Mouse (Mus musculus): ENCODE measurements at regions not wholly inside any gene's neighbourhood (a gene's known extent, or its start where the extent isn't known, plus 50 kb on each side); places are given as distances from the start of the nearest gene placed in this dataset.
A peak's percentile ranks its signal among the peaks of the same experiment; 100 is the strongest.

- no peak for DNase-seq (ENCODE audit: low read depth, low spot score)
These were observed 370.6 kb upstream of the Cited2 start for GRCm38 (mm10) chr10:17352202-17352994.

GRCm38 (mm10) chr10:17355476-17355875 is 367.5 kb upstream of the Cited2 start:
- DNase-seq (ENCODE audit: low read depth, low spot score): no peak

GRCm38 (mm10) chr10:17356041-17356440 is 367.0 kb upstream of the Cited2 start:
- DNase-seq (ENCODE audit: low read depth, low spot score): no peak

- no peak for DNase-seq (ENCODE audit: low read depth, low spot score)
These were observed 360.4 kb upstream of the Cited2 start for GRCm38 (mm10) chr10:17362643-17363042.

- DNase-seq (ENCODE audit: low read depth, low spot score): no peak
These were observed 356.8 kb upstream of the Cited2 start for GRCm38 (mm10) chr10:17366042-17366740.

- DNase-seq (ENCODE audit: low read depth, low spot score): peak; percentile 60
These were observed 356.0 kb upstream of the Cited2 start for GRCm38 (mm10) chr10:17367026-17367425.

GRCm38 (mm10) chr10:17367430-17367829 is 355.6 kb upstream of the Cited2 start:
- no peak for DNase-seq (ENCODE audit: low read depth, low spot score)

GRCm38 (mm10) chr10:17368636-17369035 is 354.4 kb upstream of the Cited2 start:
- DNase-seq (ENCODE audit: low read depth, low spot score): no peak

GRCm38 (mm10) chr10:17372905-17373304 is 350.1 kb upstream of the Cited2 start:
- no peak for DNase-seq (ENCODE audit: low read depth, low spot score)

GRCm38 (mm10) chr10:17374047-17374446 is 349.0 kb upstream of the Cited2 start:
- DNase-seq (ENCODE audit: low read depth, low spot score): no peak

- no peak for DNase-seq (ENCODE audit: low read depth, low spot score)
These were observed 340.0 kb upstream of the Cited2 start for GRCm38 (mm10) chr10:17382990-17383389.

- no peak for DNase-seq (ENCODE audit: low read depth, low spot score)
These were observed 337.8 kb upstream of the Cited2 start for GRCm38 (mm10) chr10:17385181-17385580.

- no peak for DNase-seq (ENCODE audit: low read depth, low spot score)
These were observed 335.7 kb upstream of the Cited2 start for GRCm38 (mm10) chr10:17387296-17387695.

- no peak for DNase-seq (ENCODE audit: low read depth, low spot score)
These were observed 327.4 kb upstream of the Cited2 start for GRCm38 (mm10) chr10:17395495-17396224.

GRCm38 (mm10) chr10:17403899-17404298 is 319.1 kb upstream of the Cited2 start:
- no peak for DNase-seq (ENCODE audit: low read depth, low spot score)

- DNase-seq (ENCODE audit: low read depth, low spot score): no peak
These were observed 315.0 kb upstream of the Cited2 start for GRCm38 (mm10) chr10:17407854-17408606.

- DNase-seq (ENCODE audit: low read depth, low spot score): no peak
These were observed 314.2 kb upstream of the Cited2 start for GRCm38 (mm10) chr10:17408781-17409180.

GRCm38 (mm10) chr10:17411300-17411987 is 311.6 kb upstream of the Cited2 start:
- DNase-seq (ENCODE audit: low read depth, low spot score): no peak

GRCm38 (mm10) chr10:17415112-17415511 is 307.9 kb upstream of the Cited2 start:
- DNase-seq (ENCODE audit: low read depth, low spot score): no peak

- no peak for DNase-seq (ENCODE audit: low read depth, low spot score)
These were observed 306.9 kb upstream of the Cited2 start for GRCm38 (mm10) chr10:17416121-17416520.

- DNase-seq (ENCODE audit: low read depth, low spot score): peak; percentile 58
These were observed 305.6 kb upstream of the Cited2 start for GRCm38 (mm10) chr10:17417394-17417793.

All from telencephalon, adult 2 months (tissue).